Mouse (Mus musculus) heart, embryonic 11.5 days (tissue): ENCODE measurements at regions not wholly inside any gene's neighbourhood (a gene's known extent, or its start where the extent isn't known, plus 50 kb on each side); places are given as distances from the start of the nearest gene placed in this dataset.
"Not testable (repeated sequence)": the region's sequence is repeated elsewhere in the genome, so short reads cannot be mapped to it uniquely, and the experiment has no call there.

Source experiments
- ATAC-seq: fragments of 200-750 bp; cut with Nextera tagmentation; replicated peaks from 2 replicates; pipeline ENCODE4 v1.8.0; 2017; ENCODE audit warnings: moderate library complexity; ENCODE audit not compliant: insufficient number of reproducible peaks, low FRiP score, low TSS enrichment
- H3K27ac ChIP-seq: fragments of 300-500 bp; sonication (generic); 2 replicates; pipeline ENCODE4 v1.5.1; 2014; ENCODE audit warnings: mild to moderate bottlenecking, low read depth, low read length
- H3K27me3 ChIP-seq: fragments of 300-500 bp; sonication (generic); 2 replicates; pipeline ENCODE4 v1.6.1; 2014; ENCODE audit warnings: mild to moderate bottlenecking, low read length, mixed read lengths; ENCODE audit not compliant: control insufficient read depth, insufficient read depth
- H3K36me3 ChIP-seq: fragments of 300-500 bp; sonication (generic); 2 replicates; pipeline ENCODE4 v1.6.1; 2014; ENCODE audit warnings: mild to moderate bottlenecking, low read length, moderate library complexity, mixed read lengths; ENCODE audit not compliant: control insufficient read depth, insufficient read depth
- H3K4me1 ChIP-seq: fragments of 300-500 bp; sonication (generic); 2 replicates; pipeline ENCODE4 v1.6.1; 2014; ENCODE audit warnings: low read length; ENCODE audit not compliant: control insufficient read depth, insufficient read depth
- H3K4me2 ChIP-seq: fragments of 300-500 bp; sonication (generic); 2 replicates; pipeline ENCODE4 v1.6.1; 2014; ENCODE audit warnings: mild to moderate bottlenecking, moderate library complexity
- H3K4me3 ChIP-seq: fragments of 300-500 bp; sonication (generic); 2 replicates; pipeline ENCODE4 v1.5.1; 2014; ENCODE audit warnings: low read depth, low read length
- H3K9ac ChIP-seq: fragments of 300-500 bp; sonication (generic); 2 replicates; pipeline ENCODE4 v1.6.1; 2014; ENCODE audit warnings: mild to moderate bottlenecking, low read depth, low read length, moderate library complexity
- H3K9me3 ChIP-seq: fragments of 300-500 bp; sonication (generic); replicated peaks from 2 replicates; pipeline ENCODE4 v1.6.1; 2016; ENCODE audit warnings: low read length; ENCODE audit not compliant: control insufficient read depth
- WGBS: fragments of 180-500 bp; shearing (Covaris S2); extraction: QIAGEN DNeasy Blood & Tissue Kit; methylation state at CpG from one replicate; pipeline ENCODE4 v1.1.7; 2014; ENCODE audit not compliant: insufficient replicate concordance; 5-methylcytosine and 5-hydroxymethylcytosine counted together

DNA sequence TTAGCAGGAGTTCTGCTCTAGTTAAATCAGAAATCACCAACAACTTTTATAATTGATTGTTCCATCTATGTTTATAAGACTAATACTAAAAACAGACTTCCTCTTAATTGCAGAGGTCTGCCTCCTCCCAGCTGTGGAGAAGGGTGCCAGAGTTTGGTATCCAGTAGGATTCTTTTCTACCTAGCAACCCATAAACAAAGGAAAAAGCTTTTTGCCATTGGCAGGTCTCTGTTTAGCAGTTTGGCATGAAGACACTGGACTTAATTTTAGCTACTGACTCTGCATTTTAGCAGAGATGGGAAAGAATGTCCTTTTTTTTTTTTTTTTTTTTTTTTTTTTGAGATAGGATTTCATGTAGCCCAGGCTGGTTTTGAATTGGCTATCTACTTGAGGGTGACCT lies 1628.4 kb downstream of the A830018L16Rik start:
- H3K27me3 ChIP-seq = no peaks in the 10 kb centered on the region
- no peak overlapping the region for H3K4me2 ChIP-seq
- H3K27ac ChIP-seq = no peak overlapping the region
- no peak for ATAC-seq
- no peak overlapping the region for H3K4me3 ChIP-seq
- no peaks in the 10 kb centered on the region for H3K9me3 ChIP-seq
- H3K9ac ChIP-seq = no peak overlapping the region
- no peaks in the 10 kb centered on the region for H3K36me3 ChIP-seq
- H3K4me1 ChIP-seq = no peaks in the 10 kb centered on the region

DNA sequence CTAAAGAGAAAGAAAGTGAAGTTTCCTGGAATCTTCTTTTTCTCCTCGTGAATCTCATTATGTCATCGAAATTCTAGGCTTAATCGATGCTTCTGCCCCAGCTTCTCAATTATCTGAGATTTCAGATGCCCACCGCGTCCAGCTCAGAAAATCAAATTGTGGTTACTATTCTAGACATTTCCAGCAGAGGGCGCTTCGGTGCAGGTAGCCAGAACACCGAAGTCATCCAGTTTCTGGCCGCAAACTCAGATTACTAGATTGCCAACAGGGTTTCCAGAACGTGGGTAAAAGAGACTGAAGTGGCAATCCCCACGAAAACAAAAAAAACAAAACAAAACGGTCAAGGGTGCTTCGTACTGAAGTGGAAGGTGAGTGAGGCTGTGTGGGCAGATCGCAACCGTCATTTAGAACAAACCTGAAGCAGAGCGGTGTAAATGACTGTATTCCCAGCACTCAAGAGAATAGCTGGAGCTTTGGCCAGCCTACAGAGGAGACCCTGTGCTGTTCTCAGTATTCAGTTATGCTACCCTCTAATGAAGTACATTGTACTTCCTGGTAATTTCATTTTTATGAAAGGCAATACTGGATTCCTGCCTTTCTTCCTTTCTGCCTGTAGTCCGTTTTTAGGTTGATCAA lies 1636.4 kb downstream of the A830018L16Rik start:
- peak overlapping the region; percentile 36 for H3K4me2 ChIP-seq
- no peaks in the 10 kb centered on the region for H3K9me3 ChIP-seq
- no peaks in the 10 kb centered on the region for H3K36me3 ChIP-seq
- WGBS = 16% methylated on average over 17 of the region's 17 CpGs
- H3K4me1 ChIP-seq = no peaks in the 10 kb centered on the region
- ATAC-seq = no peak
- no peak overlapping the region for H3K9ac ChIP-seq
- H3K27ac ChIP-seq = no peak overlapping the region
- peaks cover 18% of the 10 kb centered on the region for H3K27me3 ChIP-seq
- H3K4me3 ChIP-seq = no peak overlapping the region

DNA sequence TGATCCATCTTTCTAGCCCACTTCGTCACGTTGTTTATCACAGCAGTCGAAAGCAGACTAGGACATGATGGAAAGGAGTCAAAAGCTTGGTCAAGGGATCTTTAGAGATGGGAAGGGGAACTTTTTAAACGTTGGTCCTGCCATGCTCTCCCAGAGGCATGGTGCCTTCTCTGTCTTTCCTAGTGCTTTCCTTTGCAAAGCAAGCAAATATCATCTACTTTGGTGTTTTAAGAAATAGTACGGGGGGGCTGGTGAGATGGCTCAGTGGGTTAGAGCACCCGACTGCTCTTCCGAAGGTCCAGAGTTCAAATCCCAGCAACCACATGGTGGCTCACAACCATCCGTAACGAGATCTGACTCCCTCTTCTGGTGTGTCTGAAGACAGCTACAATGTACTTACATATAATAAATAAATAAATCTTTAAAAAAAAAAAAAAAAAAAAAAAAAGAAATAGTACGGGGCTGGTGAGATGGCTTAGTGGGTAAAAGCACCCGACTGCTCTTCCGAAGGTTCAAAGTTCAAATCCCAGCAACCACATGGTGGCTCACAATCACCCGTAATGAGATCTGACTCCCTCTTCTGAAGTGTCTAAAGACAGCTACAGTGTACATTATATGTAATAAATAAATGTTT lies 1637.6 kb downstream of the A830018L16Rik start:
- H3K9ac ChIP-seq, H3K4me2 ChIP-seq, H3K36me3 ChIP-seq, ATAC-seq, H3K4me3 ChIP-seq, H3K4me1 ChIP-seq, H3K27ac ChIP-seq, H3K9me3 ChIP-seq: not testable (repeated sequence)
- peaks cover 22% of the 10 kb centered on the region for H3K27me3 ChIP-seq
- 60% methylated on average over 11 of the region's 13 CpGs for WGBS

DNA sequence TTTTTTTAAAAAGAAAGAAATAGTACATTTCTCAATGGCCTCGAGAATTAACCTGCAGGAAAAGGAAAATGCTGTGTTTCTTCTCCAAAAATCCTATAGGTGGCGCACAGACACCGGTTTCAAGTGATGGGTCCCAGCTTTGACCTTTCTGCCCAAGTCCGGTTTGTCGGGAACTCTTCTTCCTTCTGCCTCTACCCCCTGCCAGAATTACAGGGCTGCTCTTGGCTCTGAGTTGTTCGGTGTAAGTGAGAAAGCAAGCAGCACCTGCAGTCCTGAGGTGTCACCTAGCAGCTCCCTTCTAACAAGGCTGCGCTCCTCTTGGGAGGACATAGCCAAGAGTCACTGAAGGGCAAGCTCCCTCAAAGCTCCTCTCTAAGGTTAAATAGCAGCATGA lies 1638.2 kb downstream of the A830018L16Rik start:
- Histone ChIP-seq H3K9me3 (no peaks in the 10 kb centered on the region), H3K4me2 (peak overlapping the region; percentile 45), H3K27me3 (peaks cover 24% of the 10 kb centered on the region), H3K4me1 (no peaks in the 10 kb centered on the region), H3K4me3 (no peak overlapping the region), H3K9ac (no peak overlapping the region), H3K36me3 (no peaks in the 10 kb centered on the region), H3K27ac (no peak overlapping the region)
- ATAC-seq = no peak
- 8% methylated on average over 7 of the region's 7 CpGs for WGBS

DNA sequence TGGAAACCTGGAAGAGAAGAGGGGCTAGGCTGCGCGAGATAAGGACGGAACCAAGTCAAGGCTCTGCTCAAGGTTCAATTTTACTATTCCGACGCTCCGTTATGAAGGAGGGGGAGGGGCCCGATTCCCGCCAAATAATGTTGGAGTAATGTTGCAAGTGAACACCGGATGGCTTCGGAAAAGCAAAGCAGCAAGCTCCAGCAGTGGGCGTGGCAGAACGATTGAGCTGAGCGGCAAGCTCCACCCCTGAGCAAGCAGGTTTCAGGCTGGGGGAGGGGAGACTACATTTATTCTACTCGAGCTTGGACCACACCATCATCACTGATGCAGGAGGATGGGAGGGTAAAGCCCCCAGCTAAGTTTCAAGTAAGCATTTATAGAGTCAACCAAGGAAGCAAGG lies 1643.8 kb downstream of the A830018L16Rik start:
- WGBS = 26% methylated on average over 14 of the region's 14 CpGs
- Histone ChIP-seq H3K4me3 (no peak overlapping the region), H3K27ac (no peak overlapping the region), H3K4me1 (no peaks in the 10 kb centered on the region), H3K4me2 (no peak overlapping the region), H3K27me3 (peaks cover 22% of the 10 kb centered on the region), H3K9me3 (no peaks in the 10 kb centered on the region), H3K9ac (no peak overlapping the region), H3K36me3 (no peaks in the 10 kb centered on the region)
- no peak for ATAC-seq

DNA sequence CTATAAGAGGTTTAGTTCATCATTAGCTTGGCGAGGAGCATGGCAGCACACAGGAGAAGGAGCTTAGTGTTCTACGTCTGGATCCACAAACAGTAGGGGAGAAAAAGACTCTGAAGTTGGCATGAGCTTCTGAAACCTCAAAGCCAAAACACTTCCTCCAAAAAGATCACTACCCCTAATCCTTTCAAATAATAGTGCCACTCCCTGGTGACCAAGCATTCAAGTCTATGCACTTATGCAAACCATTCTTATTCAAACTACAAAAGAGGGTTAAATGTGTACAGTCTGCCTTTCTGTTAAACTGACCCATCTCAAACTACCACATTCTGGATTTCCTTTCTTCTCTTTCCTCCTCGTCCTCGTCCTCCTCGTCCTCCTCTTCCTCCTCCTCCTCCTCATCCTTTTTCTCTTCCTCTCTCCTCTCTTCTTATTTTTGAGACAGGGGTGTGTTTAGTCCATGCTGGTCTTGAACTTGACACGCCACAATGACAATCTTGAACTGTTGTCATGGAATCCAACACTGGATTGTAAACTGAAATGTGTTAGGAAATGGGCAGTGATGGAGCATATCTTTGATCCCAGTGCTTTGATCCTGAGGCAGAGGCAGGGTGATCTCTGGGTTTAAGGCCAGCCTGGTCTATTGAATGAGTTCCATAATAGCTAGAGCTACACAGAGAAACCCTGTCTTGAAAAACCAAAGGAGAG lies 1645.9 kb downstream of the A830018L16Rik start:
- Histone ChIP-seq H3K27me3 (peaks cover 13% of the 10 kb centered on the region), H3K4me3 (no peak overlapping the region), H3K36me3 (no peaks in the 10 kb centered on the region), H3K4me1 (no peaks in the 10 kb centered on the region), H3K9me3 (no peaks in the 10 kb centered on the region), H3K27ac (no peak overlapping the region), H3K4me2 (no peak overlapping the region), H3K9ac (no peak overlapping the region)
- ATAC-seq = no peak
- WGBS = 73% methylated on average over 6 of the region's 6 CpGs
